Mouse (Mus musculus): Measurements from ENCODE around the gene Galnt15.

GRCm38 (mm10) chr14:32002502-32003338, 26.1 kb upstream of the Galnt15 start:
- no peak for TF ChIP-seq CTCF (conservative IDR thresholded peaks at IDR 0.05; ENCODE audit: insufficient read depth, insufficient read length, low read depth, low read length)
- no peak for TF ChIP-seq POLR2A (IDR thresholded peaks at IDR 0.05; ENCODE audit: low read depth, low read length)

Measured in kidney, adult 2 months (tissue).